Mouse (Mus musculus) liver, embryonic 16.5 days (tissue): ENCODE data around the gene Rbfox2. TPM values are rescaled to one million over a fixed set of nuclear protein-coding genes. Genes with fewer than 3 reads are reported as not detected.

ENCODE experiments used
- ATAC-seq: fragments of 200-750 bp; cut with Nextera tagmentation; 2 replicates; pipeline ENCODE4 v1.8.0; 2017; ENCODE audit warnings: low read depth, mild to moderate bottlenecking, moderate number of reproducible peaks, moderate library complexity
- H3K27ac ChIP-seq: fragments of 300-500 bp; sonication (generic); 2 replicates; pipeline ENCODE4 v1.5.1; 2014; ENCODE audit warnings: mild to moderate bottlenecking, low read length
- H3K27me3 ChIP-seq: fragments of 300-500 bp; sonication (generic); 2 replicates; pipeline ENCODE4 v1.6.1; 2014; ENCODE audit warnings: low read depth, low read length, mixed read lengths; ENCODE audit not compliant: control insufficient read depth, insufficient read depth
- H3K36me3 ChIP-seq: fragments of 300-500 bp; sonication (generic); 2 replicates; pipeline ENCODE4 v1.6.1; 2014; ENCODE audit warnings: mild to moderate bottlenecking; ENCODE audit not compliant: control insufficient read depth, insufficient read depth
- H3K4me1 ChIP-seq: fragments of 300-500 bp; sonication (generic); 2 replicates; pipeline ENCODE4 v1.6.1; 2014; ENCODE audit warnings: low read depth, low read length, mixed read lengths; ENCODE audit not compliant: control insufficient read depth
- H3K4me2 ChIP-seq: fragments of 300-500 bp; sonication (generic); 2 replicates; pipeline ENCODE4 v1.6.1; 2014; ENCODE audit warnings: low read depth, low read length, mixed read lengths
- H3K4me3 ChIP-seq: fragments of 300-500 bp; sonication (generic); 2 replicates; pipeline ENCODE4 v1.5.1; 2014; ENCODE audit warnings: low read depth, mild to moderate bottlenecking, low read length
- H3K9ac ChIP-seq: fragments of 300-500 bp; sonication (generic); 2 replicates; pipeline ENCODE4 v1.6.1; 2014; ENCODE audit warnings: low read depth, low read length
- H3K9me3 ChIP-seq: fragments of 300-500 bp; sonication (generic); replicated peaks from 2 replicates; pipeline ENCODE4 v1.6.1; 2016; ENCODE audit warnings: low read length; ENCODE audit not compliant: control insufficient read depth
- WGBS: fragments of 180-500 bp; shearing (Covaris S2); extraction: QIAGEN DNeasy Blood & Tissue Kit; methylation state at CpG from one replicate; pipeline ENCODE4 v1.1.7; 2014; ENCODE audit not compliant: insufficient replicate concordance; 5-methylcytosine and 5-hydroxymethylcytosine counted together
- polyA plus RNA-seq: library from polyadenylated mRNA; unstranded; fragments of >200 nt; fragmentation: Nextera tagmentation; extraction: Ambion mirVana; gene quantifications from 2 replicates; pipeline ENCODE4 v1.2.1, GENCODE M21; 2015

Gene Rbfox2
- polyA plus RNA-seq, 1 experiment from 2014 or later: 12.7 TPM

- Histone ChIP-seq H3K9ac (no peak overlapping the region), H3K4me2 (no peak overlapping the region)
- no peak for ATAC-seq
These were observed 114.5 kb downstream of the Rbfox2 start for GRCm38 (mm10) chr15:77192154-77192935.

GRCm38 (mm10) chr15:77186096-77186495 lies 120.7 kb downstream of the Rbfox2 start:
- H3K4me2 ChIP-seq: no peak overlapping the region
- no peak overlapping the region for H3K9ac ChIP-seq
- ATAC-seq: no peak
- no peaks in the 10 kb centered on the region for H3K9me3 ChIP-seq
- H3K36me3 ChIP-seq: no peaks in the 10 kb centered on the region
- no peaks in the 10 kb centered on the region for H3K4me1 ChIP-seq
- WGBS: 67% methylated on average over 1 of the region's 1 CpGs
- no peak overlapping the region for H3K4me3 ChIP-seq
- H3K27ac ChIP-seq: no peak overlapping the region
- H3K27me3 ChIP-seq: no peaks in the 10 kb centered on the region

More at GRCm38 (mm10) chr15:77192154-77192935, 114.5 kb downstream of the Rbfox2 start:
- Histone ChIP-seq H3K27ac (no peak overlapping the region), H3K27me3 (no peaks in the 10 kb centered on the region), H3K36me3 (no peaks in the 10 kb centered on the region), H3K9me3 (no peaks in the 10 kb centered on the region), H3K4me1 (no peaks in the 10 kb centered on the region), H3K4me3 (no peak overlapping the region)
- 56% methylated on average over 14 of the region's 14 CpGs for WGBS

GRCm38 (mm10) chr15:77185614-77186013 lies 121.2 kb downstream of the Rbfox2 start:
- ATAC-seq: peak; percentile 51; the same call in 1 of the 2 replicates
- no peaks in the 10 kb centered on the region for H3K27me3 ChIP-seq
- no peaks in the 10 kb centered on the region for H3K9me3 ChIP-seq
- H3K4me2 ChIP-seq: no peak overlapping the region
- H3K36me3 ChIP-seq: no peaks in the 10 kb centered on the region
- H3K9ac ChIP-seq: no peak overlapping the region
- 53% methylated on average over 5 of the region's 5 CpGs for WGBS
- no peak overlapping the region for H3K4me3 ChIP-seq
- no peaks in the 10 kb centered on the region for H3K4me1 ChIP-seq
- no peak overlapping the region for H3K27ac ChIP-seq

- ATAC-seq: no peak
- no peaks in the 10 kb centered on the region for H3K27me3 ChIP-seq
- no peaks in the 10 kb centered on the region for H3K4me1 ChIP-seq
- 71% methylated on average over 5 of the region's 5 CpGs for WGBS
- no peak overlapping the region for H3K9ac ChIP-seq
- H3K27ac ChIP-seq: no peak overlapping the region
- no peaks in the 10 kb centered on the region for H3K9me3 ChIP-seq
- no peak overlapping the region for H3K4me2 ChIP-seq
- H3K36me3 ChIP-seq: no peaks in the 10 kb centered on the region
- H3K4me3 ChIP-seq: no peak overlapping the region
These were observed 124.0 kb downstream of the Rbfox2 start for GRCm38 (mm10) chr15:77182800-77183199.

- Histone ChIP-seq H3K9ac (no peak overlapping the region), H3K9me3 (no peaks in the 10 kb centered on the region), H3K4me1 (no peaks in the 10 kb centered on the region; the same call in 1 of the 2 replicates), H3K4me3 (no peak overlapping the region), H3K27me3 (no peaks in the 10 kb centered on the region), H3K27ac (no peak overlapping the region), H3K36me3 (no peaks in the 10 kb centered on the region), H3K4me2 (no peak overlapping the region)
- 50% methylated on average over 5 of the region's 5 CpGs for WGBS
- ATAC-seq: no peak
These were observed 132.8 kb downstream of the Rbfox2 start for GRCm38 (mm10) chr15:77174018-77174417.

- H3K27me3 ChIP-seq: no peaks in the 10 kb centered on the region
- WGBS: 65% methylated on average over 3 of the region's 3 CpGs
- H3K4me1 ChIP-seq: no peaks in the 10 kb centered on the region; the same call in 1 of the 2 replicates
- H3K4me2 ChIP-seq: no peak overlapping the region
- H3K9ac ChIP-seq: no peak overlapping the region
- no peak overlapping the region for H3K27ac ChIP-seq
- ATAC-seq: no peak
- H3K9me3 ChIP-seq: no peaks in the 10 kb centered on the region
- H3K36me3 ChIP-seq: no peaks in the 10 kb centered on the region
- H3K4me3 ChIP-seq: no peak overlapping the region
These were observed 134.4 kb downstream of the Rbfox2 start for GRCm38 (mm10) chr15:77172414-77172813.

GRCm38 (mm10) chr15:77168781-77169180 lies 138.0 kb downstream of the Rbfox2 start:
- no peak overlapping the region for H3K4me3 ChIP-seq
- no peak overlapping the region for H3K27ac ChIP-seq
- ATAC-seq: no peak
- no peaks in the 10 kb centered on the region; the same call in 1 of the 2 replicates for H3K4me1 ChIP-seq
- H3K9me3 ChIP-seq: no peaks in the 10 kb centered on the region
- H3K27me3 ChIP-seq: no peaks in the 10 kb centered on the region
- H3K9ac ChIP-seq: no peak overlapping the region
- WGBS: 45% methylated on average over 2 of the region's 2 CpGs
- H3K36me3 ChIP-seq: no peaks in the 10 kb centered on the region
- no peak overlapping the region for H3K4me2 ChIP-seq

GRCm38 (mm10) chr15:77166225-77166732 lies 140.5 kb downstream of the Rbfox2 start:
- Histone ChIP-seq H3K9me3 (no peaks in the 10 kb centered on the region), H3K4me3 (no peak overlapping the region), H3K4me2 (no peak overlapping the region), H3K9ac (no peak overlapping the region), H3K4me1 (no peaks in the 10 kb centered on the region; the same call in none of the 2 replicates), H3K27me3 (no peaks in the 10 kb centered on the region), H3K36me3 (no peaks in the 10 kb centered on the region), H3K27ac (peak overlapping the region; percentile 45)
- WGBS: 37% methylated on average over 1 of the region's 1 CpGs
- ATAC-seq: peak; percentile 77

GRCm38 (mm10) chr15:77163336-77163735 lies 143.5 kb downstream of the Rbfox2 start:
- WGBS: 15% methylated on average over 6 of the region's 6 CpGs
- no peaks in the 10 kb centered on the region; the same call in none of the 2 replicates for H3K4me1 ChIP-seq
- H3K4me2 ChIP-seq: no peak overlapping the region
- no peak overlapping the region; the same call in 1 of the 2 replicates for H3K27ac ChIP-seq
- no peaks in the 10 kb centered on the region for H3K9me3 ChIP-seq
- H3K4me3 ChIP-seq: no peak overlapping the region
- H3K9ac ChIP-seq: no peak overlapping the region
- no peaks in the 10 kb centered on the region for H3K27me3 ChIP-seq
- ATAC-seq: peak; percentile 35; the same call in 1 of the 2 replicates
- no peaks in the 10 kb centered on the region for H3K36me3 ChIP-seq
